Mouse (Mus musculus) olfactory bulb, adult 2 months (tissue): ENCODE data around the gene Apc2. TPM values are rescaled to one million over a fixed set of nuclear protein-coding genes. Genes with fewer than 3 reads are reported as not detected.

Experiments
- H3K27ac ChIP-seq: fragments of 200-500 bp; 2 replicates; pipeline ENCODE4 v1.5.1; 2012; ENCODE audit warnings: low read depth, low read length; ENCODE audit not compliant: insufficient read depth
- H3K4me1 ChIP-seq: fragments of 200-500 bp; 2 replicates; pipeline ENCODE4 v1.6.1; 2012; ENCODE audit warnings: low read length; ENCODE audit not compliant: control insufficient read depth, insufficient read depth
- H3K4me3 ChIP-seq: fragments of 200-500 bp; 2 replicates; pipeline ENCODE4 v1.5.1; 2012; ENCODE audit warnings: mild to moderate bottlenecking, low read depth, low read length, moderate library complexity; ENCODE audit not compliant: insufficient read depth
- CTCF ChIP-seq: fragments of 200-500 bp; IDR thresholded peaks from 2 replicates; pipeline ENCODE4 v1.5.1; 2012; ENCODE audit warnings: low read depth, mild to moderate bottlenecking, low read length, moderate library complexity; ENCODE audit not compliant: insufficient read depth
- POLR2A ChIP-seq: fragments of 200-500 bp; IDR thresholded peaks from 2 replicates; pipeline ENCODE4 v1.6.1; 2012; ENCODE audit warnings: mild to moderate bottlenecking, low read depth, low read length, moderate library complexity; ENCODE audit not compliant: insufficient read depth
- WGBS: fragments of 180-500 bp; shearing (Covaris S2); methylation state at CpG from one replicate; pipeline ENCODE4 v1.1.7; 2018; 5-methylcytosine and 5-hydroxymethylcytosine counted together
- polyA plus RNA-seq: library from polyadenylated mRNA; stranded (reverse); fragments of >200 nt; gene quantifications from 2 replicates; pipeline ENCODE4 v1.2.4, GENCODE M21; 2012; ENCODE audit warnings: low replicate concordance; ENCODE audit not compliant: missing spikeins, insufficient read depth, insufficient read length

Gene Apc2
- polyA plus RNA-seq, 1 experiment, result not detected

DNA sequence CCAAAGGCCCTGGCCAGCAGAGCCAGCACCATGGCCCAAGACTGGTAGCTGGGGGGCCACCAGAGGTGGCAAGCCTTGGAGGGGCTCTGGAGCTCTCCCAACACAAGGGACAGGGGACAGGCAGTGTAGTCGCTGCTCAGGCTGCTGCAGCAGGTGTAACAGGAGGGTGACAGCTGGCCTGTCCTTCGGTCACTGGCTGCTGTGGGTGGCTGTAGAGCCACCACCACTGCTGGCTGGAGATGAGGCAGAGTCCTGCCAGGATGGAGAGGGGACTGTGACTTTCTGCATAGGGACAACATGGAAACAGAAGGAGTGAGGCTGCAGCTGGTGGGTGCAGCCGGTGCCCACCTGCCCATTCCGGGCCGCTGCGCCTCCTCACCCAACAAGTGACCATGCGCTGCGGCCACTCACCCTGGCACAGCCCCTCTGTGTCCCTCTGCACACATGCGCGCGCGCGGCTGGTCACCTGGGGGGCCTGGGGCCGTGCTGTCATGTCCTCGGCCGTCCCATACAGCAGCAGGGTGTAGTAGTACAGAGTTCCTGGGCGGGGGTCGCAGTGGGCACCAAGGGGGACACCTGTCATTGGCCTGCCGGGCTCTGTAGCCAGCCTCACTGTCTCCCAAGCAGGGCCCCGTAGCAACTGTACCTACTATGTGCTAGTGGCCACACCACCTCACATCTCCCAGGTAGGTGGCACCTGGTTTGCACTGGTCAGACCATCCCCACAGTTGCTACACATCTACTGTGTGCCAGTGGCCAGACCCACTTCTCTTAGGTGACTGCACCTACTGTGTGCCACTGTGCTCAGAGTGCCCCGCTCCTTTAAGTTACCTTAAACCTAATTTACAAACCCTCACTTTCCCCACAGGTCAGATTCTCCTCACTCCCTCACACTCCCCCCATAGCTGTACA lies 26.1 kb downstream of the Apc2 start:
- 96% methylated on average over 21 of the region's 21 CpGs for WGBS
- TF ChIP-seq CTCF (no peak), POLR2A (no peak)
- H3K4me1 ChIP-seq, result peaks cover 39% of the 10 kb centered on the region
- no peak overlapping the region for H3K27ac ChIP-seq
- no peak overlapping the region for H3K4me3 ChIP-seq

DNA sequence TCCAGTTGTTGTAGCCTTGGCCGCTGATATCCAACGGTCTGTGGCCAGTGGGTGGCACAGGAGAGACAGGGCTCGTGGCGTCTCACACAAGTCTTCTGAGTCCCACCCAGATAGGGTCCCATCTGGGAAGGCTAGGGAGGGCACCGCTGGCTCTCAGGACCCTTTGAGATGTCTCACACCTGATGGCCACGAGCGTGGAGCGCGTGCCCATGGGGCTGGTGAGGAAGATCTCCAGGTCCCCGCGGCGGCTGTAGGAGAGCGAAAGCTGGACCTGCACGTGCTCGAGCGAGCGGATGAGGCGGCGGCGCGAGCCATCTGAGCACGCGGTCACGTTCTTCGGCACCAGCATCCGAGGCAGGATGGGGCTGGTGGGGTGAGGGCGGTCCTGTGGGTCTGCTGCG lies 27.0 kb downstream of the Apc2 start:
- 3% methylated on average over 28 of the region's 28 CpGs for WGBS
- Histone ChIP-seq H3K4me1 (peaks cover 30% of the 10 kb centered on the region), H3K27ac (no peak overlapping the region), H3K4me3 (peak overlapping the region; percentile 41)
- TF ChIP-seq POLR2A, result no peak
- no peak for TF ChIP-seq CTCF

DNA sequence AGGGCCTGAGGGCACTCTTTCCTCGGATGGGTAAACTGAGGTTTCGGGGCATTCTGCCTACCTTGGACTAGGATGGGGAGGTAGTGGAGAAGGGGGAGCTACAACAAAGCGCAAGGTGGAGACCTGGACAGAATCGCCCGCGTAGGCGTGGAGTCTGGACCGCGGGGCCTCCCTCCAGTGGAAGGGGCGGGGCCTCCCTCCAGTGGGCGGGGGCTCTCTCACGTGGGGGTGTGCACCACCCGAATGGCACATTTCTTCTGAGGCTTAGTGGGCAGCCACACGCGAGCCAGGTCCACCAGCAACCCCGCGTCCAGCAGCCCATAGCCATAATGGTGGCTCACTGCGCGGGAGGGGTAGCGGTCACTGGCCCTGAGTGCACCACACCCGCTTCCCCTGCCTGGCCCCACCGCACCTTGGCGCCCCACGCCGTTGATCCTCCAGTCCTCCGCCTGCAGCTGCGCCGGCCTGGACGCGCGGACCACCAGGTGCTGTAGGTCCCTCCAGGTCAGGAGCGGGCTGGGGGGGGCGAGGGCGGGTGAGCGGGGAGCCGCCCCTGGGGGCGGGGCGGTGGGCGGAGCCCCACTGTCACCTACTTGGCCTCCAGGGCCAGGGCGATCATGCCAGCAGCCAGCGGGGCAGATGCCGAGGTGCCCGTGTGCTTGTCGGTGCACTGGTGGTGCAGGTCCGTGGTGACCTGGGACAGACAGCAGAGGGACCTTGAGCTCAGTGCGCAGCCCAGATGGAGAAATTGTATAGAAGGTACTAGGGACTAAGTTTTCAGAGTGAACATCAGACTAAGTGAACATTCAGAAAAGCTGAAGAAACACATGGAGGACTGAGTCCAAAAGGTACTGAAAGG lies 27.7 kb downstream of the Apc2 start:
- TF ChIP-seq POLR2A (no peak), CTCF (no peak)
- Histone ChIP-seq H3K27ac (no peak overlapping the region), H3K4me1 (peaks cover 24% of the 10 kb centered on the region), H3K4me3 (peak overlapping the region; percentile 41)
- WGBS, result 3% methylated on average over 45 of the region's 46 CpGs

DNA sequence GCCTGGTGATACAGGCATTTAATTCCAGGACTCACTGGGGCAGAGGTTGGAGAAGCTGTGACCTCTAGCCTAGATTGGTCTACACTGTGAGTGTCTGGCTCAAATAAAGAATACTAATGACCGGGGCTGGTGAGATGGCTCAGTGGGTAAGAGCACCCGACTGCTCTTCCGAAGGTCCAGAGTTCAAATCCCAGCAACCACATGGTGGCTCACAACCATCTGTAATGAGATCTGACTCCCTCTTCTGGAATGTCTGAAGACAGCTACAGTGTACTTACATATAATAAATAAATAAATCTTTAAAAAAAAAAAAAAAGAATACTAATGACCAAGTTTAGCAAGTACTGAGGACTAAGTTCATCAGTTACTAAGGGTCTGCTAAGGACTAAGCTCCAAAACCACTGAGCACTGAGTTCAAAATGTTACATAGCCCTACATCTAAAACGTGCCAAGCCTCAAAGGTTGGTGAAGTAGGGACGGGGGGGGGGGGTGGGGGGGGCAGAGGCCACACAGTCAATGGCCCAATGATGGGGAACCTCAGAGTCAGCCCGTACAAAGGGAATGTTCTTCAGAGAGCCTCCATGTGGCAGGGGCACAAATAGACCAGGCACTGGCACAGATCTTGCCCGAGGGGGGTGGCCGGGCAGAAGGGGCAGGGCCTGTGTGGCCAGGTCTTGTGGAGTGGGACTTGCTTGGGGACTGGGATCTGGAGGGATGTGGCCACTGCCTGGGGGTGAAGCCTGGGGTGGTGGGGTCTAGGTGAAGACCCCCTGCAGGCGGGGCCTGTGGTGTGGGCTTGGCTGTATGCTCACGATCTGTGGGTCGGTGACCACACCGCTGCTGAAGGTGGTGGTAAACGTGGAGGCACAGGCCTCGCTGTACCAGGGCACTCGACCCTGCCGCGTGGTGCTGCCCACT lies 28.6 kb downstream of the Apc2 start:
- Histone ChIP-seq H3K4me3 (no peak overlapping the region), H3K27ac (no peak overlapping the region), H3K4me1 (peaks cover 19% of the 10 kb centered on the region)
- TF ChIP-seq CTCF (no peak), POLR2A (no peak)
- 75% methylated on average over 17 of the region's 17 CpGs for WGBS

DNA sequence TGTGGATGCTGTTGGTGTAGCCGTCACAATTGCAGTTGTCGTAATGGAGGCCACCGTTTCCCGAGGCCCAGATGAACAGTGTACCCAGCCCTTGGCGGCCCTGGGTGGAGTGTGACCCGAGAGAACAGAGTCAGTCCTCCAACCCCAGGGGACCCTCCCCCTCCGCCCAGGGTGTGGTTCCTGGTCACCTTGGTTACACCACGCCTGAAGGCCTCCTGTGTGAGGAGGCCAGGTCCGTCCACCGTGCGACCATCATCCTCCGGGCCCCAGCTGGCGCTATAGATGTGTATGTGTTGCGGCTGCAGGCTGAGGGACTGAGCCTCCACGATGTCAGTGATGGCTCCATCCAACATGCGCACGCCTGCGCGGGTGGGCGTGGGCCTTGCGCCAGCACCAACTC lies 29.3 kb downstream of the Apc2 start:
- H3K27ac ChIP-seq, result no peak overlapping the region
- H3K4me1 ChIP-seq, result peaks cover 21% of the 10 kb centered on the region
- no peak overlapping the region for H3K4me3 ChIP-seq
- 90% methylated on average over 21 of the region's 21 CpGs for WGBS
- TF ChIP-seq CTCF, result no peak
- TF ChIP-seq POLR2A, result no peak

DNA sequence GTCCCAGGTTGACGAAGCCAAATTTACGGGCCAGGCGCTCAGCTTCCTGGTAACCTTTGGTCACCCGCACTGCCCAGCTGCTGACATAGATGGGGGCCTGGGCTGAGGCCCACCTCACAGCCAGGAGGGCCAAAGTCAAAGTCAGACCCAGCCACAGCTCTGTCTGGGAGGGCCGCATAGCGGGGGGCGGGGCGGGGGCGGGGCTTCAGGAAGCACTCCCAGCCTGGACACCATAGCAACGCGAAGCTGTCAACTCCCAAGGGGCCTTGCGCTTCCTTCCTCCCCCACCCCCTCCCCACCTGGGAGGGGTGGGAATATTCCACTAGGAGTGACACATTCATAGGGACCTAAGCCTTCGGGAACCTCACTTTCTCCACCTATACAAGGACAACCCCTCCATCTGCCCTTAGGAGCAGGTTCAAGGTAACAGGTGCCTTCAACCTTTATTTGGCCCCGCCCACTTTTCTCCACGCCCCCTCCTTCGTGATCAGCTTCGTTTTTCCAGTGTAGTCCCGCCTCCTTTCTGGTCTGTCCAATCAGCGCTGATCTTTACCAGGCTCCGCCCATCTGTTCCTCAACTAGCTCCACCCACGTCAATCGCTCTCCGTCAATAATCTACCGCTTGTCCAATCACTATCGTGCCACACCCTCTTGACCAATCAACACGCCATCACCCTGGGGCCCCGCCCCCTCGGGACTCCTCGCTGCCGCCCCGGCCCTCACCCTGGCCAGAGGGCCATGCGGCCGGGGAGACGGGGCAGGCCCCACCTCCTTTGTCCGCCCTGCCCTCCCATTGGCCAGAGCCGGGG lies 33.7 kb downstream of the Apc2 start, which contains the start of the genes Pcsk4 and Reep6:
TSS of gene Pcsk4 (minus strand) at position 226 of the 809 bp plus-strand sequence.
TSS of gene Reep6 (plus strand) at position 681 of the 809 bp plus-strand sequence.
- H3K4me3 ChIP-seq, result peak within 1 kb of the TSS; percentile 53
- H3K27ac ChIP-seq, result no peak within 1 kb of the TSS
- WGBS, result 7% methylated on average over 36 of the region's 36 CpGs
- peaks cover 12% of the 10 kb centered on the region for H3K4me1 ChIP-seq
- TF ChIP-seq POLR2A (no peak), CTCF (no peak)

DNA sequence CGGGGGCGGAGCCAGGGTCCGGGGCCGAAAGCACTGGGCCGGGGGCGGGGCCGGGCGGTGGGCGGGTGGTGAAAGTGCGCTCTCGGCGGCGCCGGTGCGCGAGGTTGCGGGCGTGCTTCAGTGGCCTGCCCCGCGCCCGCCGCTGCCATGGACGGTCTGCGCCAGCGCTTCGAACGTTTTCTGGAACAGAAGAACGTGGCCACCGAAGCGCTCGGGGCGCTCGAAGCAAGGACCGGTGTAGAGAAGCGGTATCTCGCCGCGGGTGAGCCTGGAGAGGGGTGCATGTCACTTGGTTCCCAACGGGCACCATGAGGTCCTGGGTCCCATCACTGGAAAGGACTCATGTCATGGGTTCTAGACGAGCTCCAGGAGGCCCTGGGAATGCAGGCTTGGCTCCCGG lies 34.3 kb downstream of the Apc2 start:
- H3K27ac ChIP-seq, result no peak overlapping the region
- peaks cover 12% of the 10 kb centered on the region for H3K4me1 ChIP-seq
- WGBS, result 1% methylated on average over 41 of the region's 41 CpGs
- TF ChIP-seq CTCF (no peak), POLR2A (no peak)
- peak overlapping the region; percentile 53 for H3K4me3 ChIP-seq

DNA sequence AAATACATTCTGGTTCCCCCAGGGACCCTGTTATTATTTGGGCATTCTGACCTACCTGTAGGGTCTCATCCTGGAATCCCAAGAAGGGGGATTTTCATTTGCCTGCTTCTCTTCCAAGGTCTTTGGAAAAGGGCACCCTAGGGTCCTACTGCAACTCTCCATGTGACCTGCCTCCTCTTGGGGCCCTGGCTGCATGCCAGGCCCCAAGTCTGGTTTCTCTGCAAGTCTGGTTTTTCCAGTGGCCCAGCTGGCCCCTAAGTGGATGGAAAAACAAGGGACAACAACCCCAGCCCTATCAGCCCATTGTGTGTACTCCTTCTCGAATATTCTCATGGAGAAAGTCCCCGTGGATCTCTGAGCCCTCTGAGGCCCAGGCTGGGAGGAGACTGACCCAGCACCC lies 35.1 kb downstream of the Apc2 start:
- Histone ChIP-seq H3K27ac (no peak overlapping the region), H3K4me3 (no peak overlapping the region), H3K4me1 (peaks cover 12% of the 10 kb centered on the region)
- WGBS, result 78% methylated on average over 2 of the region's 2 CpGs
- TF ChIP-seq POLR2A, result no peak
- no peak for TF ChIP-seq CTCF
